Mouse (Mus musculus): ENCODE results near the gene Sh3glb2. TPM values are rescaled to one million over a fixed set of nuclear protein-coding genes. Genes with fewer than 3 reads are reported as not detected.

Gene Sh3glb2
- polyA plus RNA-seq, 1 experiment, result 342 TPM

GRCm38 (mm10) chr2:30380564-30381376 lies 21.6 kb upstream of the Sh3glb2 start:
- no peak for DNase-seq (ENCODE audit: low read depth)

DNA sequence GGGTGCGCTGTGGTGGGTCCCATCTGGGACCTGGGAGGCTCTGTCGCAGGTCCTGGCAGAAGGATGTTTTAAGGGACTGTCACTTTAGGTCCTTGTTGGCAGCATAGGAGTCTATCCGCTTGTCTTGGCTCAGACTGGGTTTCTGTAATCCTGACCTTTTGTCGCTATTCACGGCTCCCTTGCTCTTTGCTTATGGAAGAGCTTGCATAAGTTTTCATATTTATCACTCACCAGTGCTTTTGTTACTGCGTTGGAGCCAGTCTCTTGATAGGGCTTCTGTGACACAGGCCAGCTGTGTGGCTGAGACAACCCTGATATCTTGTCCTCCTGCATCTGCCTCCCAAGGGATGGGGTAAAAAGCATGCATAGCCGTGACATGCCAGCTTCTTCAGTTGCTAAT lies 20.2 kb upstream of the Sh3glb2 start:
- no peak for DNase-seq (ENCODE audit: low read depth)

DNA sequence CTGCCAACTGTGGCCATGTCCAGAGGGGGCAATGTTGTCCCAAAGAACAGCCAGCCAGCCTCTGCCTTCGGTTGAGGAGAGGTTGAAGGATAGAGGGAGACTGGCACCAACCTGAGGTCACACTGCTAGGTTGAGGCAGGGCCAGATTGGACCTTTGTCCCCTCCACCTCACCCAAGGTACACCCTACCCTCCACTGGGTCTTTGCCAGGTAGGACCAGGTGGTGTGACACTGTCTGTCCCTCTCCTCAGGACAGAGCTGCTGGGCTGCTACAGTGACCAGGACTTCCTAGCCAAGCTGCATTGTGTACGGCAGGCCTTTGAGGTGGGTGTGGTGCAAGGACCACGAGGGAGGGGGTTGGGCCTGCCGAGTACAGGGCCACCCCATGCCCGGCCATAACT lies 18.6 kb upstream of the Sh3glb2 start:
- DNase-seq (ENCODE audit: low read depth), result no peak

- no peak for DNase-seq (ENCODE audit: low read depth)
These were observed 16.8 kb upstream of the Sh3glb2 start for GRCm38 (mm10) chr2:30375893-30376292.

GRCm38 (mm10) chr2:30372726-30373125 lies 13.6 kb upstream of the Sh3glb2 start:
- DNase-seq (ENCODE audit: low read depth), result no peak

DNA sequence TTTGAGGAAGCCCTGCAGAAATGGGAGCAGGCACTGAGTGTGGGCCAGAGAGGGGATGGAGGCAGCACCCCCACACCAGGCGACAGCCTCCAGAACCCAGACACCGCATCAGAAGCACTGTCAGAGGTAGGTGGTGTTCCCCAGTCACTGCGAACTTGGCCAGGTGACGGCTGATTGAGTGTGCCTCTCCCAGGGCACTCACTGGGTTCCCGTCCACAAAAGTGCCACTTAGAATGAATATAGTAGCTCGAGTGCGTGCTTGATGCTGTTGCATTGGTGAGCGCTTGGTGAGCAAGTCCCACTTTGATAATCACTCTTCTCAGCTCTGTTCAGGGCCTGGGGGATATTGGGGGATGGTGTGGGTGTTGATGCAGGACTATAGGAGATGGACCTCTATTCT lies 12.4 kb upstream of the Sh3glb2 start:
- no peak for DNase-seq (ENCODE audit: low read depth)

GRCm38 (mm10) chr2:30366203-30366602 lies 7.1 kb upstream of the Sh3glb2 start:
- DNase-seq (ENCODE audit: low read depth), result no peak

GRCm38 (mm10) chr2:30365281-30366069 lies 6.3 kb upstream of the Sh3glb2 start:
- no peak for DNase-seq (ENCODE audit: low read depth)

DNA sequence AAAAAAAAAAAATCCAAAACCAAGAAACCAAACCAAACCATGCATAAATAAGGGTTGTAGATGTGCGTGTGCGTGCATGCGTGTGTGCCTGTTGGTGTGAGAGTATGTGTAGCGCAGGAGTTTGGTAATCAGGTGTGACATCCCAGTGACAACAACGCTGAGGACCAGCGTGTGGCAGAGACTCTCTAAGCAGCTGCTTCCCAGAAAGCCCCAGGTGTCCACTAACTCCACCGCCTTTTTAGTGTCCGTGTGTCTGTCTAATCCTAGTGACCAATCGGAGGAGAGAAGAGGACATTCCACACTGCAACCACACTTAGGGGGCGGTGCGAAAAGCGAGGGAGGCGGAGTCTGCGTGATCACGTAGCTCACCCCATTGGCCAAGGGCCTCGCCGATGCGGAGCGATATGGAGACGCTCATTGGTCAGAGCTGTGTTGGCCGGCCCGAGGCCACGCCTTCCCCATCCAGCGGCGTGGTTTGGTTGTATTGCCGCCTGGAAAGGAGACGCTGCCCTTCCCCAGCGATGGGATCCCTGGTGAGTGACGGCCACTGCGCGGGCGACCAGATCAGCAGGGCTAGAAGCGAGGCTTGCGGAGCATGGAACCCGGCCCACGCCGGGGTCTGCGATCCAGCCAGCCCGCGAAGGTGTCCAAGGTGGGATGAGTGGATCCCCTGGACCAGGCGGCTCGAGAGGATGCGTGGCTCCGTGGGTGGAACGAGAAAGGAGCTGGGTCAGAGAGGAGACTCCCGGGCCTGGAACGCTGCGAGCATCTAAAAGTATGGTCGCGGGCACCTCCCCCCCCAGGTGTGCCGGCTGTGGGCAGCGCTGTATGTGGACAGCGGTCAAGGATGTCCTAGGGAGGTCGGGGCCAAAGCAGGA lies 4.9 kb upstream of the Sh3glb2 start, which contains the start of gene Miga2:
Gene Miga2 (plus strand): TSS at position 461 of the 878 bp plus-strand sequence.
- peak; percentile 97 for DNase-seq (ENCODE audit: low read depth)

GRCm38 (mm10) chr2:30362865-30363264 lies 3.7 kb upstream of the Sh3glb2 start:
- no peak for DNase-seq (ENCODE audit: low read depth)

DNA sequence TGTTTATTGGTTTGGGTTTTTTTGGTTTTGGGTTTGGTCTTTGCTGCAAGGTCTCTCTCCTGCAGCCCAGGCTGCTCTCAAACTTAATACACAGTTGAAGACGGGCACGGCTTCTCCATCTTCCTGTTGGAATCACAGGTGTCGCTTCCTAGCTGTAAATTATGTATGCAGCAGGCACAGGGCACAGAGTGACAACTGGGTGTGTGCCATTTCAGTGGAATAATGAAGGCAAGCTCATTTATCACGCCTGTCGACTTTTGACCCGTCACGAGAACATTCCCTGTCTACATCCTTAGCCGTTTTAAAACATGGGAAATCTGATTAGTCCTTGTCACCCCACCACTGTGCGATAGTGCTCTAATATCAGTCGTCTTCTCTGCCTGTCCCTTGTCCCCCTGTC lies 1.5 kb upstream of the Sh3glb2 start:
- no peak for DNase-seq (ENCODE audit: low read depth)

DNA sequence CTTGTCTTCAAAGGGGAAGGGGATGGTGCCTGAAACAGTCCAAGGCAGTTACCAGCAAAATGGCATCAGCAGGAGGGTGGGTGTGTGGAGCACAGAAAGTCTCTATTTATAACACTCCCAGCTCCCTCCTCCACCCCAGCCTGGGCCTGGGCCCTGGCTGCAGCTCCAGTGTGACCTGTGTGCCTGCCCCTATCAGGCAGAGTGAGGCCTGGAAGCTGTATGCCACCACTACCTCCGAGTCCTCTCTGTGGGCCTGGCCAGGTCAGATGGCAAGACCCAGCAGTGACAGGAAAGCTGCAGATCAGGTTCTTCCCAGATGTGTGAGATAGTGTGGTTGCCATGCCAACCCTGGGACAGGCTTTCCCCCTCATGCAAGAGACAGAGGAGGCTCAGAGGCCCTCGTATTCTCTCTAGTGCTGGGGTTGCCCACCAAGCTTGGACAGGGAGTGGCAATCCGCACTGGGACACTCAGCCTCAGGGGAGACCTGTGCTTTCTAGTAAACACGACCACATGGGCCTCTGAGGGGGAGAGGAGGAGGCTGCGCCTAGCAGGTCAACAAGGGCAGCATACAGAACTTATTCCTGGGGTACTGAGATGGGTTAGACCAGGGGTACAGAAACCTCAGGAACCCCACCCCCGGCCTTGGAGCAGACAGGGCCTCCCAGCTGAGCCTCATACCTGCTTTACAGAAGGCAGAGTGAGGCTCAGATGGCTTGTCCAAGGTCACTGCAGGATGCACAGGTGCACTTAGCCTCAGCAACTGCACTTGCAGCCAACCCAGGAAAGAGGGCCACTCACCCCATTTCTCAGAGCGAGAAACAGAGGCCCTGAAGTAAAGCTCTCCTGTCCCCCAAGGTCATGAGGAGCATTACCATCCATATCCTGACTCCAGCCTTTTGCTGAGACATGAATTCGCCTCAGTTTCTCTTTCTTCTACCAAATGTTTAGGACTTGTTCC lies 1.3 kb downstream of the Sh3glb2 start:
- DNase-seq (ENCODE audit: low read depth), result no peak

DNA sequence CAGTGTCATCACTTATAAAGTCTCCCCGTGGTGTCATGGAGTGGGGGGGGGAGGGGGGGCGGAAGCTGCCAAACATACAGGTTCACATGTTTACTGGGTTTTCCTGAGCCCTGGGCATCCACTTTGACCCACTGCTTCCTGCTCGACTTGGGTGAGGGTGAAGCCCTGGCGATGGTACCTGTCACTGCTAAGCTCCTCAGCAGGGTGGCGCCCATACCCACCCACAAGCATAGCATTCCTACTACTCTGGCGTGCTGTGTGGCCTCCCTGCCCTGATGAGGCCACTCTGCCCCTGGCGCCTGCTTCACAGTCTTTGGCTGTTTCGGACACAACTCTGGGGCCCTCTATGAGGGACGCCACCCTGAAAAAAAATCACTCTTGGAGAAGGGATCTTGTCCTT lies 2.2 kb downstream of the Sh3glb2 start:
- no peak for DNase-seq (ENCODE audit: low read depth)

DNA sequence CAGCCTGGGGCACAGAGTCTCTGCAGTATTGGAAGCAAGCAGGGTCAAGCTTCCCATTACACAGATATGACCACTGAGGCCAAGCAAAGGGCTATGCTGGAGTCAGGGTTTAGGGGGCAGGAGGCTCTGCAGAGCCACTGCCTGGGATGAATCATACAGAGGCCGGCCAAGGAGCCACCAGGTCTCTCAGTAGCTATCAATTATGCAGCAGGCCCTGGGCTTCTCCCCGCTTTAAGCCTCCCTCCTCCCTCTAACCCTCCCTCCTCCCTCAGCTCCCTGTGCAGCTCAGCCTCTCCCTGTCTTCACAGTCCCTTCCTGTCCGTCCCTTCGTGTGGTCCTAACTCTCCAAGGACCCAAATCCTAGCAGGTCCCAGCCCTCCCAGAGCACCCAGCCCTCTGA lies 2.9 kb downstream of the Sh3glb2 start:
- no peak for DNase-seq (ENCODE audit: low read depth)

GRCm38 (mm10) chr2:30355861-30356260 lies 3.3 kb downstream of the Sh3glb2 start:
- no peak for DNase-seq (ENCODE audit: low read depth)

DNA sequence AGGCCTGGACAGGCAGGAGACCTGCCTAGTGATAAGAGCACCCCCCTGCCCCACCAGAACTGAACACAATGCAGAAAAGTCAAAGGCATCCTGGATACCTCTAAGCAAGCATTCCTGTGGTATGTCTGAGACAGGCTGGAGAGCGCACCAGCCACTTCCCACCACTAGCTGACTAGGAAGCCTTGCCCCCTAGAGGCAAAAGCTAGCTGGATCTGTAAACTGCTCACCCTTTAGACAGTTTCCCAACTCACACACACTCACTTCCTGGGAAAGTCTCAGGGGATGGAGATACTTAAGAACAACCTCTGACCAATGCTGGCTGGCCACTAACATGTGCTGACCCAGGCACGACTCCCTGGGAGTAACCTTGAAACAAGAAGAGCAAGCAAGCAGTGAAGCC lies 8.0 kb downstream of the Sh3glb2 start:
- DNase-seq (ENCODE audit: low read depth), result no peak

DNA sequence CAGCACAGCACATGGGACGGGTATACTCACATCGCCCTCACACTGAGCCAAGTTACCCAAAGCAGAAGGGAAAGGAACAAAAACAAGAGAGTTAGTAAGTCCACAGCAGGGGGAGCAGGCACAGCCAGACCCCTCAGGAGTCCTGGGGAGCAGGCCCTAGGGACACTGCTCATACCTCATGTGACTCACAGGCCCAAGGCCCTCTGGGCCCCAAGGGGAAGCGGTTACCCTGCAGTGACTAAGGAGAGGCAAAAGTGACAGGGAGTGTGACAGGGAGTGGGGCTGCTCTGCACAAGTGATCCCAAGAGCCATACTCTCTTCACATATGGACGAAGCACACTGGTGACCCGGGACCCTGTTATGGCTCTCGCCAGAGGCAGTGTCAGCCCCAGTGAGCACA lies 9.9 kb downstream of the Sh3glb2 start:
- DNase-seq (ENCODE audit: low read depth), result no peak

DNA sequence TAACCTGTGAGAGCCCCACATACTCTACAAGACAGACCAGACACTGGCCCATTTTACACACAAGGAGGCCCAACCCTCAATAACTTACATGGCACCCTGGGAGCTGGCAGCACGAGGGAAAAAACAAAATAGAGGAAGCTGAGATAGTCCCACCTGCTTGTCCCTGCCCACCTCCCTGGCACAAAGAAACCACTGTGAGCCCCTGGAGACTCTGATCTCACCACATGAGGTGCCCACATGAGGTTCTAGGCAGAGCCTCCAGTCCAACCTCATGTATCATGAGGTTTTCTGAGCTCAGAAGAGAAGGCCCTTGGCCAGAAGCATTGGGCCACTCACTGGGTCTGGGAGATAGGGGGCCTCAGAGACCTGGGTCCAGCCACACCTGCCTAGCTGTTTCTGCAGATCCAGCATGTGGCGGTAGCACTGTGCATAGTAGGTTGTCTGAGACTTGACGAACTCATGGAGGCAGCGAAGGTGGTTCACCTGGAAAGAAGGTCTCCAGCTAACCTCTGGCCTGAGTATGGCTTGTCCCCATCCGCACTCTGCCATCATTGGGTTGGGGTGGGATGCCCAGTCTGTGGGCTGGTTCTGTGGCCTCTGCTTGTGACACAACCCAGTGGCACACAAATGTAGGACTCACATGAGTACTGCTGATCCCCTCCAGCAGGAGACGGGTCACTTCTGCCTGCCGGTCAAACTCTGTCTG lies 13.0 kb downstream of the Sh3glb2 start:
- no peak for DNase-seq (ENCODE audit: low read depth)

DNA sequence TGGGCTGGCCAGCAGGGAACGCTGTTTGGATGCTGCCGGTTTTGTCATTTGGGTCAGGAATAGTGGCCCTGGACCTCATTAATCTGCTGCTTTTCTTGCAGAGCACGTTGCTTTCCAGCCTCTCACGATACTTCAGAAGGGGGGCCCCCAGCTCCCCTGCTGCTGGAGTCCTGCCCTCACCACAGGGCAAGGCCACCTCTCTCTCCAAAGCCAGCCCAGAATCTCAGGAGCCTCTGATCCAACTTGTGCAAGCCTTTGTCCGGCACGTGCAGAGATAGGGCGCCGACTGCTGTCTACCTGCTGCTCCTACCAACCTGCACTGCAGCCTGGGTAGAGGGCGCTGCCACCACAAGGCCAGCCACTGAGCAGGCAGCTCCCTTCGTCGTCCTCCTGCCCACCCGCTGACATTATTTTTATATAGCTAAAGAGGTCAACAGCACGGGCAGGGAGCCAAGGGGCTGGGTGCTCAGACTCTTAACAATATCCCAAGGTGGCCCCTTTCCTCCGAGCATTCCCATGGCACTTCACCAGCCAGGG lies 15.5 kb downstream of the Sh3glb2 start:
- no peak for DNase-seq (ENCODE audit: low read depth)

DNA sequence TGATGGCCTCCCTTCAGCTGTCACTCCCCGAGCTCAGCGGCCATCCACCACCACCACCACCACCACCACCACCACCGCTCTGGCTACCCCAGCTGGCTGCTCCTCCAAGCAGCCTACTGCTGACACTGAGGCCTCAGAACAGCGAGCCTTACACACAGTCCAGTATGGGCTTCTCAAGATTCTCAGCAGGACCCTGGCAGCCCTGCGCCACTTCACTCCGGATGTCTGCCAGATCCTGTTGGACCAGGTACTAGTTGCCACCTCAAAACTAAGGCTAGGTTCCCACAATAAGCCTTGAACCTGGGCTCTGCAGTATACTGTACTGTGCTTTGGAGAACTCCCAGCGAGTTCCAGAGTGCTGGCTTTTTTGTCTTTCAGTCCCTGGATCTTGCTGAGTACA lies 16.6 kb downstream of the Sh3glb2 start:
- no peak for DNase-seq (ENCODE audit: low read depth)
